Mouse (Mus musculus): Measurements from ENCODE around the gene Erc2.

Erc2 gene

GRCm38 (mm10) chr14:27937922-27938321, 315.7 kb downstream of the Erc2 start:
- Histone ChIP-seq H3K27me3 (ENCODE audit: control insufficient read depth, insufficient read depth, low read length, poor library complexity, severe bottlenecking) (no peaks in the 10 kb centered on the region), H3K36me3 (ENCODE audit: control insufficient read depth, insufficient read depth, low read length, poor library complexity, severe bottlenecking) (no peaks in the 10 kb centered on the region)
- no peak for DNase-seq (ENCODE audit: low read depth, low spot score)

DNA sequence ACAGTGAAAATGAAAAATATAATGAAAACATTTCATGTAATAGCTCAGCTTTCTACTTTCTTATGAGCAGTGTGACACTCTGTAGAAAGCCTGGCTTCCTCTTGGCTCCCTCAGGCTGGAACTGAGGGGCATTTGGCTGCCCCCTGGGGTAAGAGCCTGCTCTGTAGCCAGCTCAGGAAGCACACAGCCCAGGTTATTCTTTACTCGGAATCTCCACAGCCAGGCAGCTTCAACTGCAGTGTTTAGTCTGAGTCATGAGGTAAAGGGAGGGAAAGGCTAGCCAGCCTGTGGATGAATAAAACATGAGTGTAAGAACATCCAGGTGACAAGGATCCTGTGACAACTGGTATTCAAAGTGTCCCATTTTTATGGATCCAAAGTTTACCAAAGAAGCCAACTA, 323.0 kb downstream of the Erc2 start:
- Histone ChIP-seq H3K27me3 (ENCODE audit: control insufficient read depth, insufficient read depth, low read length, poor library complexity, severe bottlenecking) (no peaks in the 10 kb centered on the region), H3K36me3 (ENCODE audit: control insufficient read depth, insufficient read depth, low read length, poor library complexity, severe bottlenecking) (no peaks in the 10 kb centered on the region)
- no peak for DNase-seq (ENCODE audit: low read depth, low spot score)

DNA sequence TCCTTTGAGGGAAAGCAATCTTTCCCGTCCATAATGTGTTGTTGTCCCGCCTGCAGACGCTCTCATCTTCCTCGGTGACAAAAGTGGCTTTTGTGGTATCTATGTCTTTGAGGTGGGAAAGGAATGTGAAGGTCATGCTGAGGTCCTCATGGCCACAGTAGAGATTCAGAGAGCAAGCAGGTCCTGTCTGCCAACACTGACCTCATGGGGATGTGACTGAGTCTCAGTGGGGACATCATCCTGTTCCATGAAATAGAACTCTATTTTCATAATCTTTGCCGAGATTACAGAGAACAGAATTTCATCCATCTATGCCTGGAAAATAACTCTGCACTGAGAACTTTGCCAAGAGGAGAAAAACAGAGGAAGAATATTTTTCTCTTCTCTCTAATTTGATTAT, 324.0 kb downstream of the Erc2 start:
- DNase-seq (ENCODE audit: low read depth, low spot score), result no peak
- Histone ChIP-seq H3K36me3 (ENCODE audit: control insufficient read depth, insufficient read depth, low read length, poor library complexity, severe bottlenecking) (no peaks in the 10 kb centered on the region), H3K27me3 (ENCODE audit: control insufficient read depth, insufficient read depth, low read length, poor library complexity, severe bottlenecking) (no peaks in the 10 kb centered on the region)

- no peaks in the 10 kb centered on the region for H3K36me3 ChIP-seq (ENCODE audit: control insufficient read depth, insufficient read depth, low read length, poor library complexity, severe bottlenecking)
- no peaks in the 10 kb centered on the region for H3K27me3 ChIP-seq (ENCODE audit: control insufficient read depth, insufficient read depth, low read length, poor library complexity, severe bottlenecking)
- DNase-seq (ENCODE audit: low read depth, low spot score), result no peak
Observed at GRCm38 (mm10) chr14:27948391-27948790, 326.2 kb downstream of the Erc2 start.

GRCm38 (mm10) chr14:27953814-27954213, 331.6 kb downstream of the Erc2 start:
- H3K36me3 ChIP-seq (ENCODE audit: control insufficient read depth, insufficient read depth, low read length, poor library complexity, severe bottlenecking), result no peaks in the 10 kb centered on the region
- no peaks in the 10 kb centered on the region for H3K27me3 ChIP-seq (ENCODE audit: control insufficient read depth, insufficient read depth, low read length, poor library complexity, severe bottlenecking)
- DNase-seq (ENCODE audit: low read depth, low spot score), result no peak

- Histone ChIP-seq H3K27me3 (ENCODE audit: control insufficient read depth, insufficient read depth, low read length, poor library complexity, severe bottlenecking) (no peaks in the 10 kb centered on the region), H3K36me3 (ENCODE audit: control insufficient read depth, insufficient read depth, low read length, poor library complexity, severe bottlenecking) (no peaks in the 10 kb centered on the region)
- no peak for DNase-seq (ENCODE audit: low read depth, low spot score)
Observed at GRCm38 (mm10) chr14:27956801-27957200, 334.6 kb downstream of the Erc2 start.

- DNase-seq (ENCODE audit: low read depth, low spot score), result no peak
- Histone ChIP-seq H3K36me3 (ENCODE audit: control insufficient read depth, insufficient read depth, low read length, poor library complexity, severe bottlenecking) (no peaks in the 10 kb centered on the region), H3K27me3 (ENCODE audit: control insufficient read depth, insufficient read depth, low read length, poor library complexity, severe bottlenecking) (no peaks in the 10 kb centered on the region)
Observed at GRCm38 (mm10) chr14:27973701-27974100, 351.5 kb downstream of the Erc2 start.

GRCm38 (mm10) chr14:27975661-27976060, 353.4 kb downstream of the Erc2 start:
- no peak for DNase-seq (ENCODE audit: low read depth, low spot score)
- no peaks in the 10 kb centered on the region for H3K36me3 ChIP-seq (ENCODE audit: control insufficient read depth, insufficient read depth, low read length, poor library complexity, severe bottlenecking)

GRCm38 (mm10) chr14:27984758-27985157, 362.5 kb downstream of the Erc2 start:
- no peak for DNase-seq (ENCODE audit: low read depth, low spot score)
- Histone ChIP-seq H3K27me3 (ENCODE audit: control insufficient read depth, insufficient read depth, low read length, poor library complexity, severe bottlenecking) (no peaks in the 10 kb centered on the region), H3K36me3 (ENCODE audit: control insufficient read depth, insufficient read depth, low read length, poor library complexity, severe bottlenecking) (no peaks in the 10 kb centered on the region)

More at GRCm38 (mm10) chr14:27975661-27976060, 353.4 kb downstream of the Erc2 start:
- no peaks in the 10 kb centered on the region for H3K27me3 ChIP-seq (ENCODE audit: control insufficient read depth, insufficient read depth, low read length, poor library complexity, severe bottlenecking)

DNA sequence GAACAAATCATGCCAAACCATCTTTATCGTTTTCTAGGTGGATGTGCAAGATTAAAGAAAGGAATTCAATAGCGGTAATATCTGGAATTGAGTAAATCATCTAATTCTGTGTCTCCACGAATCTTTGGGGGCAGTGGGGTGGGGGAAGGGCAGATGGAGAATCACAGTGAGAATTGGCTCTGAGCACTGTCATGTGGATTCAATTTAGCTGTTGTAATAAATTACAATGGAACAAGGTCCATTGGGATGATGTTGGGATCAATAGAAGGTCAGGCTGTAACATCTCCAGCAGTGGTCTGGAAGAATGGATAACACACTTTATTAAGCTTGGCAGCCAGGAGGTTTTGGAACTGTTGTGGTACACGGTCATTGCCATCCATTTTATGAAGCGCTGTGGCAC, 363.0 kb downstream of the Erc2 start:
- no peaks in the 10 kb centered on the region for H3K36me3 ChIP-seq (ENCODE audit: control insufficient read depth, insufficient read depth, low read length, poor library complexity, severe bottlenecking)
- no peaks in the 10 kb centered on the region for H3K27me3 ChIP-seq (ENCODE audit: control insufficient read depth, insufficient read depth, low read length, poor library complexity, severe bottlenecking)
- no peak for DNase-seq (ENCODE audit: low read depth, low spot score)

DNA sequence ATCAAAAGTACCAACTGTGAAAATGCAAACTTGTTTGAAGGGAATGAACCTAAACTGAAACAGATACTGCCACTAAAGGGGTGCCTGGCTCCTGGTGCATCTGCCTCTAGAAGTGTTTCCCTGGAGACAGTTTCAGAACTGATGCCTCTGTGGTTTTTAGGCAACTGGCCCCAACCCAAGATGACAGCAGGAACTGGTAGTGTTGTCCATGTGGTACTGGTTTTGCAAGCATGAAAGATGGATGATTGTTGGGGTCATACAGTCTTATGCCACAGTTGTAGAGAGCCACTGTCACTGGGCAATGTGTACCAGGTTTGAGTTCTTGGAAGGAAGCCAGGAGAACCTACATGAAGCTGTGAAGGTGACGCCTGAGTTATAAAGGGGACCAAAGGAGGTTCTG, 365.2 kb downstream of the Erc2 start:
- DNase-seq (ENCODE audit: low read depth, low spot score), result no peak
- no peaks in the 10 kb centered on the region for H3K27me3 ChIP-seq (ENCODE audit: control insufficient read depth, insufficient read depth, low read length, poor library complexity, severe bottlenecking)
- no peaks in the 10 kb centered on the region for H3K36me3 ChIP-seq (ENCODE audit: control insufficient read depth, insufficient read depth, low read length, poor library complexity, severe bottlenecking)

DNA sequence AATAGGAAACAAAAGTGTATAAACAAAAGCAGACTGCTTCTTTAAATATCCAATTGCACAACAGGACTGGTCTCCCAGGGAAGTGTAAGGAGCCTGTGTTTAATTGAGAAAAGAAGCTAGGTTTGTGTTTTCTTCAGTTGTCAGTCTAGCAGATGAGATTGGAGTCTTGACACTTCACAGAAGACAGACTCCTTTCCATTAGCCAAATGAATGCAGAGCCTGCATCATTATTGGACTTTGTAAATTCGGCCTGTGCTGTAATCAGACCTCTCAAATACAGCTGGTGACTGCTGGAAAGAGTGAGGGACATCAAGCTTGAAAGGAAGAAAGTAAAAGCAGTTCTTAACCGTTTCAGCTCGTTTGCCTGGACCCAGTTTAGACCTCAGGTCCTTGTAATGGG, 376.3 kb downstream of the Erc2 start:
- no peak for DNase-seq (ENCODE audit: low read depth, low spot score)
- Histone ChIP-seq H3K27me3 (ENCODE audit: control insufficient read depth, insufficient read depth, low read length, poor library complexity, severe bottlenecking) (no peaks in the 10 kb centered on the region), H3K36me3 (ENCODE audit: control insufficient read depth, insufficient read depth, low read length, poor library complexity, severe bottlenecking) (no peaks in the 10 kb centered on the region)

GRCm38 (mm10) chr14:28004023-28004422, 381.8 kb downstream of the Erc2 start:
- DNase-seq (ENCODE audit: low read depth, low spot score), result no peak
- Histone ChIP-seq H3K36me3 (ENCODE audit: control insufficient read depth, insufficient read depth, low read length, poor library complexity, severe bottlenecking) (no peaks in the 10 kb centered on the region), H3K27me3 (ENCODE audit: control insufficient read depth, insufficient read depth, low read length, poor library complexity, severe bottlenecking) (no peaks in the 10 kb centered on the region)

- H3K36me3 ChIP-seq (ENCODE audit: control insufficient read depth, insufficient read depth, low read length, poor library complexity, severe bottlenecking), result no peaks in the 10 kb centered on the region
- DNase-seq (ENCODE audit: low read depth, low spot score), result no peak
Observed at GRCm38 (mm10) chr14:28010536-28011280, 388.5 kb downstream of the Erc2 start.

GRCm38 (mm10) chr14:28023199-28023598, 401.0 kb downstream of the Erc2 start:
- Histone ChIP-seq H3K36me3 (ENCODE audit: control insufficient read depth, insufficient read depth, low read length, poor library complexity, severe bottlenecking) (no peaks in the 10 kb centered on the region), H3K27me3 (ENCODE audit: control insufficient read depth, insufficient read depth, low read length, poor library complexity, severe bottlenecking) (no peaks in the 10 kb centered on the region)
- no peak for DNase-seq (ENCODE audit: low read depth, low spot score)

More at GRCm38 (mm10) chr14:28010536-28011280, 388.5 kb downstream of the Erc2 start:
- no peaks in the 10 kb centered on the region for H3K27me3 ChIP-seq (ENCODE audit: control insufficient read depth, insufficient read depth, low read length, poor library complexity, severe bottlenecking)

GRCm38 (mm10) chr14:28030870-28031269, 408.6 kb downstream of the Erc2 start:
- no peaks in the 10 kb centered on the region for H3K27me3 ChIP-seq (ENCODE audit: control insufficient read depth, insufficient read depth, low read length, poor library complexity, severe bottlenecking)
- DNase-seq (ENCODE audit: low read depth, low spot score), result no peak

More at GRCm38 (mm10) chr14:28030870-28031269, 408.6 kb downstream of the Erc2 start:
- H3K36me3 ChIP-seq (ENCODE audit: control insufficient read depth, insufficient read depth, low read length, poor library complexity, severe bottlenecking), result no peaks in the 10 kb centered on the region

All from splenic B cell, adult 2 months (primary cell).